Mouse (Mus musculus) liver, embryonic 14.5 days (tissue): ENCODE results near the gene Jam3. TPM values are rescaled to one million over a fixed set of nuclear protein-coding genes. Genes with fewer than 3 reads are reported as not detected.

Source experiments
- ATAC-seq: fragments of 200-750 bp; cut with Nextera tagmentation; 2 replicates; pipeline ENCODE4 v1.8.0; 2017; ENCODE audit warnings: moderate number of reproducible peaks, mild to moderate bottlenecking, moderate library complexity; ENCODE audit not compliant: insufficient read depth
- DNase-seq, 3 experiments: peaks; one replicate each; pipeline ENCODE4 v3.0.0-alpha.2; 2012 to 2013; ENCODE audit warnings: low read depth in 3 of 3, low spot score in 3 of 3
- H3K27ac ChIP-seq: fragments of 300-500 bp; sonication (generic); 2 replicates; pipeline ENCODE4 v1.5.1; 2014; ENCODE audit warnings: moderate library complexity, mild to moderate bottlenecking, control low read depth, inconsistent platforms
- H3K27me3 ChIP-seq: fragments of 300-500 bp; sonication (generic); 2 replicates; pipeline ENCODE4 v1.6.1; 2014; ENCODE audit warnings: mild to moderate bottlenecking, low read length, moderate library complexity; ENCODE audit not compliant: control insufficient read depth, insufficient read depth
- H3K36me3 ChIP-seq: fragments of 300-500 bp; sonication (generic); replicated peaks from 2 replicates; pipeline ENCODE4 v1.6.1; 2014; ENCODE audit warnings: low read depth; ENCODE audit not compliant: control insufficient read depth, insufficient read depth
- H3K4me1 ChIP-seq, 2 experiments: fragments of 200-500 bp in 1 of 2; fragments of 300-500 bp in 1 of 2; sonication (generic) in 1 of 2; replicated peaks; 2 replicates each; pipeline ENCODE4 v1.6.1; 2012 to 2014; ENCODE audit warnings: antibody characterized with exemption in 1 of 2, inconsistent platforms in 1 of 2, low read length in 1 of 2; ENCODE audit not compliant: control insufficient read depth in 2 of 2, insufficient read depth in 2 of 2
- H3K4me2 ChIP-seq: fragments of 300-500 bp; sonication (generic); 2 replicates; pipeline ENCODE4 v1.6.1; 2014; ENCODE audit warnings: low read depth, mild to moderate bottlenecking, control low read depth, moderate library complexity
- H3K4me3 ChIP-seq, 2 experiments: fragments of 200-500 bp in 1 of 2; fragments of 300-500 bp in 1 of 2; sonication (generic) in 1 of 2; 2 replicates each; pipeline ENCODE4 v1.5.1; 2012 to 2014; ENCODE audit warnings: low read depth in 2 of 2, low read length in 2 of 2, mild to moderate bottlenecking in 2 of 2, control low read depth in 1 of 2, inconsistent platforms in 1 of 2, moderate library complexity in 1 of 2; ENCODE audit not compliant: insufficient read depth in 1 of 2
- H3K9ac ChIP-seq: fragments of 300-500 bp; sonication (generic); replicated peaks from 2 replicates; pipeline ENCODE4 v1.6.1; 2014; ENCODE audit warnings: mild to moderate bottlenecking, control low read depth, moderate library complexity
- H3K9me3 ChIP-seq: fragments of 300-500 bp; sonication (generic); 2 replicates; pipeline ENCODE4 v1.6.1; 2016; ENCODE audit warnings: low read length, mixed read lengths; ENCODE audit not compliant: control insufficient read depth
- CTCF ChIP-seq: IDR thresholded peaks from 2 replicates; pipeline ENCODE4 v1.5.1; 2016; ENCODE audit warnings: antibody characterized with exemption, low read depth, control low read depth
- EP300 ChIP-seq: IDR thresholded peaks from 2 replicates; pipeline ENCODE4 v1.6.1; 2016; ENCODE audit warnings: antibody characterized with exemption, low read depth
- WGBS: fragments of 180-500 bp; shearing (Covaris S2); extraction: QIAGEN DNeasy Blood & Tissue Kit; methylation state at CpG from one replicate; pipeline ENCODE4 v1.1.7; 2014; ENCODE audit not compliant: insufficient replicate concordance; 5-methylcytosine and 5-hydroxymethylcytosine counted together
- polyA plus RNA-seq, 2 experiments: library from polyadenylated mRNA; depleted of rRNA in 1 of 2; stranded (reverse) in 1 of 2; unstranded in 1 of 2; fragments of >200 nt; fragmentation: Nextera tagmentation in 1 of 2; extraction: Ambion mirVana in 1 of 2; gene quantifications; 2 replicates each; pipeline versions ENCODE4 v1.2.1 to v1.2.3; 2012 to 2014

The Jam3 gene
- polyA plus RNA-seq, 2 experiments, result 1.7 to 2.3 TPM

GRCm38 (mm10) chr9:27134410-27134809 lies 20.8 kb downstream of the Jam3 start:
- ATAC-seq, result no peak
- DNase-seq, result no peak
- TF ChIP-seq CTCF, result peak; percentile 47; the same call in 1 of the 2 replicates
- no peak for TF ChIP-seq EP300
- H3K9ac ChIP-seq, result no peak overlapping the region
- H3K4me2 ChIP-seq, result no peak overlapping the region
- WGBS, result 48% methylated on average over 1 of the region's 1 CpGs
- no peak overlapping the region for H3K4me3 ChIP-seq
- H3K36me3 ChIP-seq, result no peaks in the 10 kb centered on the region
- H3K9me3 ChIP-seq, result no peaks in the 10 kb centered on the region
- H3K4me1 ChIP-seq, result no peaks in the 10 kb centered on the region
- H3K27me3 ChIP-seq, result no peaks in the 10 kb centered on the region
- H3K27ac ChIP-seq, result no peak overlapping the region

- 13% methylated on average over 4 of the region's 4 CpGs for WGBS
- H3K9ac ChIP-seq, result no peak overlapping the region
- no peaks in the 10 kb centered on the region for H3K27me3 ChIP-seq
- ATAC-seq, result no peak
- H3K4me1 ChIP-seq, result no peaks in the 10 kb centered on the region
- no peak overlapping the region for H3K27ac ChIP-seq
- H3K9me3 ChIP-seq, result no peaks in the 10 kb centered on the region
- no peak overlapping the region for H3K4me3 ChIP-seq
- H3K4me2 ChIP-seq, result no peak overlapping the region
- no peak for DNase-seq
- TF ChIP-seq EP300 (no peak), CTCF (no peak)
- H3K36me3 ChIP-seq, result no peaks in the 10 kb centered on the region
Observed at GRCm38 (mm10) chr9:27128629-27129028, 26.6 kb downstream of the Jam3 start.

DNA sequence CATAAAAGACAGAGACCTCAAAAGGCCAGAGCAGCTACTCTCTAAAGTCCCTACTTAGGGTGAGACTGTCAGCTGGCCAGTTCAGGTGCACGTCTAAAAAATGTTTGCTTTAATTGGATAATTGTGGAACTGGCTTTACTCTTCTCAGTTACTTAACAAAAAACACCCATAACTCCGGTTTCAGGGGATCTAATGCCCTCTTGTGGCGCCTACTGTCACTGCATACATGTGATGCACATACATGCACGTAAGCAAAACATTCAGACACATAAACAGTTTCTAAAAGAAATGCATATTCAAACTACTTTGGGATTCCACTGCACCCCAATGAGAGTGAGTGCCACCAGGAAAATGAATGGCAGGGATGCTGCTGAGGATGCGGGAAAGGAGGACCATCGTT lies 28.7 kb downstream of the Jam3 start:
- Histone ChIP-seq H3K27me3 (no peaks in the 10 kb centered on the region), H3K4me2 (no peak overlapping the region), H3K36me3 (no peaks in the 10 kb centered on the region), H3K4me1 (no peaks in the 10 kb centered on the region), H3K27ac (no peak overlapping the region), H3K9me3 (no peaks in the 10 kb centered on the region), H3K4me3 (no peak overlapping the region), H3K9ac (no peak overlapping the region)
- DNase-seq (no peak), ATAC-seq (no peak)
- WGBS, result 73% methylated on average over 6 of the region's 6 CpGs
- 0 out of 2 replicates have a peak, but pooled peaks have one; percentile 13 for TF ChIP-seq CTCF
- no peak for TF ChIP-seq EP300

DNA sequence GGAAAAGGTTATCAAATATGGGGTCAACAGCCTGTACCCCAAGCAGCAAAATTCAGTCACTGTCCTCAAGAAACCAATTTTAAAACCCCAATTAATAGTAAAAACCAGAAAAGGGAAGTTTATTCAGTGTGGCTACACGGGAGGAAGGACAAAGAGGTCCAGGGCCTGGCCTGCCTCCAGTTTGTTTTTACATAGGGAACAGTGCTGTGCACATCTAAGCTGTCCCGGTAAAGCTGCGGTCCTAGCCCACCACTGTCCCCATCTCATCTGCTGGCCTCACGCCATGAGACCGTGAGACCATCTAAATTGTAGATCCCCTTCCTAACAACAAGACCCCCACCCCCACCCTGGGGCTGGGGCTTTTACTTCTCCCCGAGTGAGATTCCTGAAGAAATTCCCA lies 29.8 kb downstream of the Jam3 start:
- Histone ChIP-seq H3K36me3 (no peaks in the 10 kb centered on the region), H3K9ac (no peak overlapping the region), H3K4me3 (no peak overlapping the region), H3K4me2 (no peak overlapping the region), H3K9me3 (no peaks in the 10 kb centered on the region), H3K4me1 (no peaks in the 10 kb centered on the region), H3K27me3 (no peaks in the 10 kb centered on the region), H3K27ac (no peak overlapping the region)
- no peak for DNase-seq
- no peak for TF ChIP-seq CTCF
- no peak for TF ChIP-seq EP300
- 29% methylated on average over 6 of the region's 6 CpGs for WGBS
- ATAC-seq, result no peak

GRCm38 (mm10) chr9:27123947-27124346 lies 31.3 kb downstream of the Jam3 start:
- DNase-seq, result no peak
- H3K4me1 ChIP-seq, result no peaks in the 10 kb centered on the region
- H3K4me2 ChIP-seq, result no peak overlapping the region
- WGBS, result 56% methylated on average over 2 of the region's 2 CpGs
- no peak overlapping the region for H3K27ac ChIP-seq
- ATAC-seq, result no peak
- H3K4me3 ChIP-seq, result no peak overlapping the region
- no peaks in the 10 kb centered on the region for H3K36me3 ChIP-seq
- no peaks in the 10 kb centered on the region for H3K9me3 ChIP-seq
- no peaks in the 10 kb centered on the region for H3K27me3 ChIP-seq
- H3K9ac ChIP-seq, result no peak overlapping the region
- TF ChIP-seq EP300 (no peak), CTCF (no peak)

DNA sequence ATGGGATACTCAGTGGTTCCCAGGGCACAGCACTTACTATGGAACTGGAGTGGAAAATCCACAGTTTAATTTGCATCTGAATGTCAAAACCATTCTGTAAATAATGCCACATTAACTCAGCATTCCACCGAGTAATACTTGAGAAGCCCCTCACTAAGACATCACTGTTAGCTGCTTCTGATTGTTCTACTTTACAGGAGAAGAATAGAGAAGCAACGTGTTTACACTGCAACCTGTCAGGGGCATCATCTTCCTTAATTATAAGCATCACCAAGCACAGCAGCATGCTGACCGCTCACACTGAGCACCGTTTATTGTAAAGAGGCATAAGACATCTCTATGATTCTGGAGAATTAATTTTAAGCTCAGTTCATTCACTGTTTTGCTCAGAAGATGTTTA lies 32.3 kb downstream of the Jam3 start:
- no peak overlapping the region for H3K27ac ChIP-seq
- 67% methylated on average over 4 of the region's 4 CpGs for WGBS
- H3K4me1 ChIP-seq, result no peaks in the 10 kb centered on the region
- no peak overlapping the region for H3K9ac ChIP-seq
- H3K4me3 ChIP-seq, result no peak overlapping the region
- H3K9me3 ChIP-seq, result no peaks in the 10 kb centered on the region
- ATAC-seq, result no peak
- no peak overlapping the region for H3K4me2 ChIP-seq
- no peaks in the 10 kb centered on the region for H3K27me3 ChIP-seq
- DNase-seq, result no peak
- H3K36me3 ChIP-seq, result no peaks in the 10 kb centered on the region
- TF ChIP-seq CTCF (no peak), EP300 (no peak)
